Mouse (Mus musculus): ENCODE measurements at regions not wholly inside any gene's neighbourhood (a gene's known extent, or its start where the extent isn't known, plus 50 kb on each side); places are given as distances from the start of the nearest gene placed in this dataset.
A peak's percentile ranks its signal among the peaks of the same experiment; 100 is the strongest.

DNA sequence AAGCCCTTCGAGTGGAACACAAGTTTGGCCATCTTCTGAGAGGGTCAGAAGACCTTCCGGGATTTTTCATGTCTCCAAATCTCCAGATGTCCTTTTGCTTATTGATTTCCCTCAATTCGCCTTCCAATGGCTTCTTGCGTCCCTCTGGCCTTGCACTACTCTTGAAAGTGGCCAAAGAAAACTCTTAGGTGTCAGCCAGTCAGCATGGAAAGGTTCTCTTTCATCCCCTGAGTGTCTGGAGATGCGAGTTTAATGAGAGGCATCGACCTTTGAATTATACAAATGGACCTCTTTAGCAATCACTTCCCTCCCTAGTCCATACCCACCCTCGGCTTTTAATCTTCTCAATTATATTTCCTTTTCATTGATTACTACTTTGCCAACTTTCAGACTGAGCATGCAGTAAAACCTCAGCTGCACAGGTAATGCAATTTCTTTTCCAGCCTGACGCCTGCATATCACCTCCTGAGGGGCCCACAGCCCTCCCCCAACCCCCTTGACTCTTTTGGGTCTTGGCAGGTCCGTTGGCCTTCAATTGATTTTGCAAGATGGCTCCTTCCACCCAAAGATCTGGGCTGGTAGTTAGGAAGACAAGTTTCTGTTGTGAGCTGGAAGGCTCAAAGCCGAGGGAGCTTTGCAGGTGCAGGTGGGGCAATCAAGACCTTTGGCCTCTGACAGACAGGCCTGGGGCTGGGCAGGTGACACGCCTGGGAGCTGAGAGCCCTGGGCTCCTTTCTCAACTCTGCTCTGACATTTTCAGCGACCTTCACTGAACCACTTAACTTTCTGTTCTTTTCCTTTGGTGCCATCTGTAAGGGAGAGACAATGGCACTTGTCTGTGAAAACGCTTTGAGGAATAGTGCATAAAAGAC, 461.8 kb downstream of the Ccdc171 start:
- DNase-seq (ENCODE audit: low spot score): no peak

DNA sequence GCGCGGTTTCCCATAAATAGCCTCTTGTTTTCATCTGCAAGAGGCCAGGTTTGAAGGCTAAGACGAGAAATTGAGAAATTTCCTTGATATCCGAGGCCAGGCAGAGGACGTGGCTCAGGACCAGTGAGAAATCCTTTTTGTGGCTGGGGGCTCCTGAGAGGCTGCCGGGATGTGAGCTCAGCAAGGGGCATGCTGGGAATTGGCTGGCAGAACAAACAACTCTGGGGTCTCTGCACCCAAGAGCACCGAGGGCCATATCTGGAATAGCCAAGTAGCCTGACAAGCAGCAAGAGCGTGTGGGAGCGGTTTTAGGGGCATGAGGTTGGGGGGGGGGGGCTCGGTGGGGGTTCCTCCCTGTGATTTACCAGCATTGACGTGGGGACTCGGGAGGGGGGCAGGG, 462.5 kb downstream of the Ccdc171 start:
- no peak for DNase-seq (ENCODE audit: low spot score)

DNA sequence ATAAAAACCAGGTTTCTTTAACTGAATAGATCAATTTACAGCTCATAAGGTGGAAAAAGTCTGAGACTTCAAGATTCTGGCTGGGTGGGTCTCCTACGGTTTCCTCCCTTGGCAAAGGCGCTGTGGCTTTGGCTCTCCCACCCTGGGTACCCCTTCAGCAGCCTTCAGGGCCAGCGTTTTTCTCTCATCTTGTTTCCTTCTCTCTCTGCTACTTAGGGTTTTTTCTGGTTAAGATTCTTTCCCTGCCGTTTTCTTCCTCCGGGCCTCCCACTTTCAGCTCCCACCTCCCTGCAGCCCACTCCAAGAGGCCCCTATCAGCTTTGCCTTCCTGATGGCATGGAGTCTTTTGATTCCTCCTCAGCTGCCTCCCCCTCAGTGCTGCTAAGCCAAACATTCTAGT, 463.0 kb downstream of the Ccdc171 start:
- no peak for DNase-seq (ENCODE audit: low spot score)

DNA sequence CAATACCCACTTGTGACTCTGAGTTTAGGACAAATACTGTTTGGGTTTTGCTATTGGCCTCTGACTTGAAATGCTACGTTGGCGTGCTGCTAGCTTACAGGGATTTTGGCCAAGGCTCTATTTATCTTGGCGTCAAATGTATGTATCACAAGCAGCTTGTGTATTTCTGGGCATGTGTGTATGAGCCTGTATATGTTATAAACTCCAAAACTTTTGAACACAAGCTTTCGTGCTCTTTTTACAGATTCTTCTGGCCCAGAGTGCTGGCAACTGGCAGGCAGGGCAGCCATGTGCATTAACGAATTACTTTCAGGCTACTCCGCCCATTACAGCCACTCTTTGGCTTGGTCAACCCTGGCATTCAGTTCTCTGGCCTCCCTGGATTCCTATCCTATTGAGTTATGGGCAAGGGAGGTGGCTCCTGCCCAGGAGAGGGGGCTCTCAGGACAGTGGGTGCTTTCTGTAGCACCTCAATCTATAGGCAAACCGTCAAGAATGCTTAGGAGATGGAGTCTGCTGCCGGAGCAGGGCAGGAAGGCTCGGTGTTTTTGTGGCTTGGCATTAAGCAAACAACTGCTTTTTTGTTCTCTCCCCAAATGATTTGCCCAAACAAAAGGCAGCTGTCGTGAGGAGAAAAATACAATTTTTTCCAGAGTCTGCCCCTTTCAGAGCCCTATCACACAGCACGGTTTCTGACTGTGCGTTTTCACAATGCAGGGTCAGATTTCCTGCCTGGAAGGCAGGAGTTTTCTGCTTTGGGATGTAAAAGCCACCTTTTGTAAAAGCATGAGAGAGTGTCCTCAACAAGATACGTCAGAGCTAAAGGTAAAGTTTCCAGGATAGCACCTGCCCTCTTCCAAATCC, 465.0 kb downstream of the Ccdc171 start:
- DNase-seq (ENCODE audit: low spot score): no peak

DNA sequence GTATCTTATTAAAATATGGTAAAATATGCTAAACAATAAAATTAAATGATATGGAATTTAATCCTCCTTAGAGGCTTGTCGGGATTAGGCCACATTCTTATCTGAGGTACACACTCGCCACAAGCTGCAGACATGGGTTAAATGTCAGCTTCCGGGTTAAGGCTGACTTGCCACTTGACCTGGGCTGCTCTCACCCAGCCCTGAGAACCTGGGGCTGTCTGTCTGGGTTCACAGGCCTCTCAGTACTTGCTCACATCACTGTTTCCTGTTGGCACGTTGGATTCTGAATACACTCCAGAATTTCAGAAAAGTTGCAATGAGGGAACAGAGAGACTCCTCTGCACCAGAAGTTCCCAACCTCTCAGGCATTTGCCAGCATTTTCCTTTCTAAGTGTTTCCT, 465.9 kb downstream of the Ccdc171 start:
- DNase-seq (ENCODE audit: low spot score): no peak

DNA sequence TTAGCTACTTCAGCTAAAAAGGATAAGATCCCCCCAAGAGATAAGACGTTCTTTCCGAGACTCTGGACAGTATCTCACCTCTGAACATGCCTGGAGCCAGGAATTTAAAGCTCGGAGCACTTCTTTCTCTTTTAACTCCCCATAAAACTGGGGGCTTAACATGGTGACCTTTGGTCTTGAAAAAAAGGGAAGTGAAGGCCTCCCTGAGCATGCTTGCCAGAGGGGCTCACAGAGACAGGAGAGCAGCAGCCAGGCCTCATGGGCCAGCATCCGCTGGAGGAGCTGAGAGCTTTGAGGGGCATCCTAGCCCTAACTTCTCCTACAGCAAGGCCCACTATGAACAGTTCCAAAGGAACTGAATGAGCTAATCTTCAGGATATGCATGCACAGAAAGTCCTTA, 471.7 kb downstream of the Ccdc171 start:
- DNase-seq (ENCODE audit: low spot score): no peak

DNA sequence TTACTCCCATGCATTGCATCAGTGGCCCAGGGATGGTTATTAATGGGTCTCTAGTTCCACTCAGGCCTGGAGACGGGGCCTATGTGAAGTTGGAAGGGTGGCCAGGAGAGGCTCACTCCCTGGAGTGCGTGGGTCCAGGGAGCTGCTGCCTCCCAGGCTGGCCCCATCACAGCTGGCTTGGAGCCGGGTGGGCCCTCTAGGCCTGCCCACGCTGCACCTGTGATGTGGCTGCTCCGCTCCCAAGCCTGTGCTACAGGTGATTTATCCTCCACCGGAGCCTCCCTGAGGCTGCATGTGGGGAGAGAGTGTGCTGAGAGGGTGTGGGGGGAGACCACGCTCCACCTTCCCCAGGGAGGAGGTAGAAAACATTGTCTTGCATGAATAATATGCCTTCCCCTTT, 476.3 kb downstream of the Ccdc171 start:
- no peak for DNase-seq (ENCODE audit: low spot score)

DNA sequence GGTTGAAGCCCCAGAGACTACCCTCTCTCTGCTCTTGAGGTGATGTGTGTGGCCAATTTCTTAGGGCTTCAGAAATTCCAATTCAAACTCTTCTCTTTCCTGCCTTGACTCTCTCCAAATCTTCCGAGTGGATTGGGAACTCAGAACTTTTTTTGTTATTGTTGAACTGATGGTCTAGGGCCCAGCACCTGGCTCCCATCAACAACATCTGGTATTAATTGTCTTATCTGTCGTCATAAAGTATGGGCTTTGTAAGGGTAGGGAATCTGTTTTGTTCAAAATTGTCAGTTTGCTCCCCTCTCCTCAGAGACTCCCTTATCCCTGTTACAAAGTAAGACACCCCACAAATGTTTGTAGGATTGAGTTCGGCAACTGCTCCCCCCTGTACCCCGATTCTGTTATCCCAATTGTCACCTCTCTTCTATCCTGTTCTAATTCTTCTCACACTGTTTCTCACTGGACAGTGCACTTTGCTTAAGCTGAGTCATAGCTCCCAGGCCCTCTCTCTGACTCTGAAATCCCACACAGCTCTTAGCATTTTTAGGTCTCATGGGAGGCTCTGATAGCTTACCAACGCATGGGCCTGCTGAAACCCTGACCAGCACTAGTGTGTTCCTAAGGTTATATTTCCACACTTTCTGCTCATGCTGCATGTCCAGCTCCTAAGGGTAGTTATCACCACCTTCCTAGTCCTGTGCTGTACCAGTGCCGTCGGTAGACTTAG, 478.9 kb downstream of the Ccdc171 start:
- DNase-seq (ENCODE audit: low spot score): peak; percentile 66

DNA sequence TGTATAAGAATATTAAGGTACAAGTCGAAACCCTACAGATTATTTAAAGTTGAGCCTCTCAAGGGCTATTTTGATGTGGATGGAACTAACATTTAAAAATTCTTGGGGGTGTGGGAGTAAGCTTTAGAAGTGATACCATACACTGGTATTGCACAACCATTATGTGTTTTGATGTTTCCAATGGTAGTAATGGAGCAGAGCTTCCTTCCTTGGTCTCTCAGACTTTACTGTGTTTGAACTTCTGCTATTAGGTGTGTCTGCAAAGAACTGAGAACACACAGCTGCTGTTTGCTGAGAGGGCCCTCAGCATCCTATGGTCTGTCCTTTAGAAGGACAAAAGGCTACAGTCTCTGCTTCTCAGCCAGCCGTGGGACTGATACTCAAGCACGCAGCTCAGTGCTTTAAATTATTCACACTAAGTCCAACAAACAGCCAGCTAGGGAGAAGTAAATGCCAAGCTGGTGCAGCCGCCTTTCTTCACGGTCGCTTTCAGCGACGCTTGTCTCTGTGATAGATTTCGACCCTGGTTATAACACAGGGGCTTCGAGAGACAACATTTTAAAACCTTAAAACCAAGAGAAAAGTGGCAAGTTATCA, 479.5 kb downstream of the Ccdc171 start:
- no peak for DNase-seq (ENCODE audit: low spot score)

DNA sequence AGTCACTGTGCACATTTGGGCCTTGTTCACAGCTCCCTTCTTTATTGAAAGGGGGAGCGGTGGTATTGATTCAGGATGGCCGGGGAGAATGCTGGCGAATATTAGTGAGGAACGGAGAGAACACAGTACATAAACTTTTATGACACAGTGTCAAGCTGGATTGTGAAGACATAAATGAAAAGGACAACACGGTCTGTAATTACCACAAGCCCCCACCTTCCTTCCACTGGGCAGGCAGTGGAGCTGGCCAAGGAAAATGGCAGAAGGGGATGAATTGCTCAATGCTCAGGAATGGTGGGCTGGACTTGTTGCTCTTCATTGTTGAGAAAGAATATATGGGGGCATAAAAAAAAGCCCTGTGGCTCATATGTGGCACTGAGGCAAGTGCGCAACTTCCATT, 486.6 kb downstream of the Ccdc171 start:
- no peak for DNase-seq (ENCODE audit: low spot score)

DNA sequence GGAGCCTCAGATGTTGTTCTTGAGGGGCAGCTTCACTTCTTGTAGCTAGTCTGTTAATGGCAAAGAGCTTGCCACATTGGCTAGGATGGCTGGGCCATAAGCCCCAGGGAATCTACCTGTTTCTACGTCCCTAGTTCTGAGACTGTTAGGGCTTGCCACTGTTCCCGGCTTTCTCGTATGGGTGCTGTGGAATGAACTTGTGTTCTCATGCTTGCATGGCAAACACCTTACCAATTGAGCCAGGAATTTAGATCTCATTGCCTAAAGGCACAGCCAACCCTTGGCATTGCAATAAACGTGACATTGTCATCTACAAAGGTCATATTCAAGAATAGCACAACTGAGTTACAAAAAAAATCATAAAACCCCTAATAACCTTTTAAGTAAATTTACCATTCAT, 489.8 kb downstream of the Ccdc171 start:
- no peak for DNase-seq (ENCODE audit: low spot score)

DNA sequence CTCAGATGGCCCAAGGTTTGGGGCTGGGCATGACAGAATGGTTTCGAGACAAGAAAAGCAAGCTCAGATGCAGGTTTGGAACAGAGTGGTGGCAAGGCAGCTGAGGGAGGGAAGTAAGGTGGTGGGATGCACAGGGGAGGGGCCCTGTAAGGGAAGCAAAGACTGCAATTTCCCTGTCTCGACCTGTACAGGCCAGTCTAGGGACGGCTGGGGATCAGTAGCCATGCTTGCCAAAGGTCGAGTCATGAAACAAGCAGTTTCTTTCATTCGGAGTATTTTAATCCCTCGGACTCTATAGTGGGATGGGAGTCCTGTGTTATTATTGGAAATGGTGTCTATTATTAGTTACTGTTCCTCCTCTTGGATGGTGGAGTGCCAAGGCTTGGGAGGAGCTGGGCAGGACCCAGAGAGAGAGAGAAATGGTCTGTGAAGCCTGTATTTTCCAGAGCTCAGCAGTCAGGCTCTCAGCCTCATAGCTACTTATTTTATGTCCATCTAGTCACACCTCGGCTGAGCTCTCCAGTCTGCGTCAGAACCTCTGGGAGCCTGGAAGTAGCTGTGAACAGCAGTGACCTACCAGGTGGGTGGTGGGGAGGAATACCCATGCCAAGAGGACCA, 490.3 kb downstream of the Ccdc171 start:
- DNase-seq (ENCODE audit: low spot score): no peak

DNA sequence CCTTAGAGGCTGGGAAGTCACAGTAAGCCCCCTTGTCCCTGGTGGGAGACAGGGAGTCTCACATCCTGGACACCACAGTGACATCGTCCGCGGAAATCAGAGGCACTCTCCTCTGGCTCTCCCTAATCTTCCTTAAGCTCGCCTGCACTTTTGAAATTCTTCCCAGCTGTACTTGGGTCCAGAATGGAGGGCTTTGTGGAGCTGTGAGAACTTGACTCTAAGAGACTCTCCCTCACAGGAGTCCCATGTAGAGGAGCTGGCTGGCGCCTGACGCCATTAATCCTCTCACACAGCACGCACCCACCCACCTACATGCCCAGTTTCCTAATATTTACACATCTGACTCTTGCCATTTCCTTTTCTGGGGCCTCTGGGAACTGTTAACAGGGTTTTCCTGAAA, 492.8 kb downstream of the Ccdc171 start:
- DNase-seq (ENCODE audit: low spot score): no peak

DNA sequence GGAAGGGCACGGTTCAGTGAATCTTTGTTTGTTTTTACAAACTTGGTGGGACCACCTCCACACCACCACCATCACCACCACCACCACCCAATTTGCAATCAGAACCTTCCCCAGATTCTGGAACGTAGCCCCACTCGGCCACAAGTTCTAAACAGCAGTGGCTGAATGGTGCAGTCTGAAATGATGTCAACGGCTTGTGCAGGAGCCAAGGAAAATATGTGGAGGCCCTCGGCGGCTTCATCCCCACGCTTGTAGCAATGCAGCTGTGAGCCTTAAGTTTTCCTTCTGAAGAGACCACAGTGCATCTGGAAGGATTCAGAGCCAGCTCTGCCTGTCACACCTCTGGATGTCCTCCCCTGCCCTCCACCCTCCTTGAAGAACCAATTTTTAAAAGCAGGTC, 493.4 kb downstream of the Ccdc171 start:
- DNase-seq (ENCODE audit: low spot score): no peak

DNA sequence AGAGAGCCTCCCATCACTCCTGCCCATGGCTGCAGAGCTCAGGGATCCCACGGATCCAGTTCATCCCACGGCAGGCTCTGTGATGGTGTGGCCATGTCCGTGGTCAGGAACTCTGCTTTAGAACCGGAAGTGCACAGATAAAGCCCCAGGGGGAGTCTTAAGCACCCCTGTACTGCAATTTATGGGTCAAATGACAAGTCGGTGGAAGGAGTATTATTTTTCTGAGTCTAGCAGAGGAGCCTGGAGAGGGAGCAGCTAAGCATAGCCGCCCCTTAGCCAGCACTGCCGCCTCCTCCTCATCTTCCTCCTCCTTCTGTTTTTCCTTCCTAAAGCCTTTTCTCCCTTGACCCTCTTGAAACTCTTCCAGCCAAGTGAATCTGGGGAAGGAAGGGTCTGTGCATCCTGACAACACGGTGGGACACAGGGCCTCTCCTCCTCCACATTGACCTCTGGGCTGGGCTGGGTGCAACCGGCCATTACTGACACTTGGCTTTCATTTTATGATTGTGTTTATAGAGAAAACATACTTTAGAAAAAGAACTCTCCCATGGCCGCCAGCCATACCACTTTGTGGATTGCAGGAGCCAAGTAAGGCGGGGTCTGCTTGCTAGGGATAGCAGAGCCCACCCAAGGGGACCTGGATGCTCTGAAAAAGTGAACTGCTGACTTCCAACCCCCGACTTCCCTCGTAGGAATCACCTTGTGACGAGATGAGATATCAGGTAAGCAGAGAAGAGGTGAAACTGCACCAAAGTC, 494.3 kb downstream of the Ccdc171 start:
- no peak for DNase-seq (ENCODE audit: low spot score)

DNA sequence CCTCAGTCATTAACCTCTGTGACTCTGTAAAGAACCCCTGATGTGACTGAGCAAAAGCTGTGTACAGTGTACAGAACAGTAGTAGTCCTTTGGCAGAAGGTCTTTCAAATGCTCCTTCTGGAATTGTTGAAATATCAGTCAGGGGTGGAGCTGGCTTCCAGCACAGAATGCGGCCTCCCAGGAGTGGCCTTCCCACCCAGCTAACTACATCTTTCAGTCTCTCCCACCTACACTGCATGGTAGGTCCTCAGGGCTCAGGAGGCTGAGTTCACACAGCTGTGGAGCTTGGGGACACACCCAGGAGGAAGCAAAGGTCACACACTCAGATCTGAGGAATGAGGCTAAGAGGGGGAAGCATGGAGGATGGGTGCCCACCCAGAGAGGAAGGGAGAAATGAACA, 495.3 kb downstream of the Ccdc171 start:
- no peak for DNase-seq (ENCODE audit: low spot score)

DNA sequence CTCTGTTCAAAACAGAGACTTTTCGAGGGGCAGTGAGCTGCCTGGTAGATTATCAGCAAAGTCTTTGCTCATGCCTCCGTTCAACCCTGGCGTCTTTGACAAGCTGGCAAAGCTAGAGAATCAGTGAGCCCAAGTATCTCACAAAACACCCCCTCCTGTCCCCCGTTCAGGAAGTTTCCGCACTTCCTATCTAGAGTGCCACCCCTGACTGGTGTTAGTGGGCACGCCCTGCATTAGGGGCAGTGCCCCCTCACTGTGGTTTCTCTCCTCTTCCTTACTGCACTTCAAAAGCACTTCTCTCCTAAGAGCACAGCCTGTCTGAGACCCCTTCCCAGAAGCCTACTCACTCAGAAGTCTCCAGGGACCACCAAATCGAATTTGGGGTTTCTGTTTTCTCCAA, 497.0 kb downstream of the Ccdc171 start:
- no peak for DNase-seq (ENCODE audit: low spot score)

DNA sequence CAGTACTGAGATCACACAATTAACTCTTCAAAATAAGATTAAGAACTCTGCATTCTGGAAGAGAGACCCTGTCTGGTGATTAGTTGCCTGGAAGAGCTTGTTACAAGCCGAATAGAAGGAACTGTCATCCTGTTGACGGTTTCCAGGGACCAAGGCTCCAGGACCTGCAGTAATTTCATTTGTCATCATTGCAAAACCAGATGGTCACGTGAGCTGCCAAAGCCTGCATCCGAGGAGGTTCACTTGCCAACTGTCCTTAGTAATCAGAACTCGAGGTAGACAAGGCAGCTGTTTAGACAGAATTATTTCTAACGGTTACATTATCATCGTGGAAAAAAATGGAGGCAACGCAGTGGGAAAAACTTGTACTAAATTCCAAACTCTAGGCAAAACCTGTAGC, 500.8 kb downstream of the Ccdc171 start:
- DNase-seq (ENCODE audit: low spot score): no peak

DNA sequence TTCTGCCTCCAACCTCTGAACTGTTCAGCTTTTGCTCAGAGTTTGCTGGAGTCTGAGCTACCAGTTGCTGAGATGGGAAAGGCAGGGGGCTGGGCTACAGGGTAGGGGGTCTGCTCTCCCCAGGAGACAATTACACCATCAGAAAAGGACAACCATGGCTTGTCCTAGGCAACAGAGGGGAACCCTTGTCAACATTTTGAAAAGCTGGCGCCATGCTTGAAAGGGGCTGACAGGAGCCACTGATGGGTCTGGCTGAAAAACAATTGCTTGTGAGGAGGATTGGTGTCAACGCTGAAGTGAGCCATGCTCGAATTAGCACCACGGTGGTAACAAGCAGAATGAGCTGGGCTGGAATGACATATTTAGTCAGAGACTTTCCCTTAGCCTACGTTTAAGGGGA, 502.8 kb downstream of the Ccdc171 start:
- DNase-seq (ENCODE audit: low spot score): no peak

DNA sequence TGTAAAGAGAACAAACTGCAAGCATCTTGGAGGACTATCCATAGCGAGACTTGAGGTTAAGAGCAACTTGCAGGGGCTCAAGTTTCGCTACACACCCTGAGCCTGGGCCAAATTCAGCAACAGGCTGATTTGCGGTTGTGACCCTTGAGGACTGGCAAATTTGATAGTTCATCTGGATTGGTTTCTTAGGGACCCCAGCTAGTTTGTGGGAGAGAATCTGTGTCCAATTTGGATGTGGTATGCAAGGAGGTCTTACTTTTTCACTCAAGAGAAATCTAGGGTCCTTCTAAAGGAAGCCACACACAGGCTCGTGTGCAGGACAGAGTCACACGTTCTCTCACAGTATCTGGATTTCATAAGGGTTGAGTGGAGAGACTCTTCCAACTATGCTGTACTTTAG, 505.6 kb downstream of the Ccdc171 start:
- DNase-seq (ENCODE audit: low spot score): no peak

DNA sequence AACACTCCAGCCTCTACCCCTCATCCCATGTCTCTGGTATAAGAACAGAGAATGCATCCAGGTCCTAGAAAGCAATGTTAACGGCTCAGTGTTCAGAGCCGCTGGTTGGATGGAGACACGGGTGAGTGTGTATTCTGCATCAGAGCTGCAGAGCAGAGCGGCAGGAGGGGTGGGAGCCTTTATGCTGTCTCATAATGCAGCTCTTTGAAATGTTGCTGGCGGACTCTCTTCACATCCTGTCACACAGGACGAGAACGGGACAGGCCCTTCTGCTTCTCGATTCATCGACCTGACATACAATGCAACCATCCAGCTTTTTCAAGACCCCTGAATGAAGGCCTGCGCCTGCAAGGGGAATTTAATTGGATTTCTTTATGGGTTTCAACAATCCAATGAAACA, 507.2 kb downstream of the Ccdc171 start:
- DNase-seq (ENCODE audit: low spot score): peak; percentile 38
